Mouse (Mus musculus) brain, adult 2 months (tissue): Measurements from ENCODE around the gene Tefm.
"Not testable (repeated sequence)": the region's sequence is repeated elsewhere in the genome, so short reads cannot be mapped to it uniquely, and the experiment has no call there.

ENCODE experiments used
- DNase-seq: peaks from one replicate; pipeline ENCODE4 v3.0.0; 2011; ENCODE audit warnings: low read depth, low spot score

The Tefm gene

DNA sequence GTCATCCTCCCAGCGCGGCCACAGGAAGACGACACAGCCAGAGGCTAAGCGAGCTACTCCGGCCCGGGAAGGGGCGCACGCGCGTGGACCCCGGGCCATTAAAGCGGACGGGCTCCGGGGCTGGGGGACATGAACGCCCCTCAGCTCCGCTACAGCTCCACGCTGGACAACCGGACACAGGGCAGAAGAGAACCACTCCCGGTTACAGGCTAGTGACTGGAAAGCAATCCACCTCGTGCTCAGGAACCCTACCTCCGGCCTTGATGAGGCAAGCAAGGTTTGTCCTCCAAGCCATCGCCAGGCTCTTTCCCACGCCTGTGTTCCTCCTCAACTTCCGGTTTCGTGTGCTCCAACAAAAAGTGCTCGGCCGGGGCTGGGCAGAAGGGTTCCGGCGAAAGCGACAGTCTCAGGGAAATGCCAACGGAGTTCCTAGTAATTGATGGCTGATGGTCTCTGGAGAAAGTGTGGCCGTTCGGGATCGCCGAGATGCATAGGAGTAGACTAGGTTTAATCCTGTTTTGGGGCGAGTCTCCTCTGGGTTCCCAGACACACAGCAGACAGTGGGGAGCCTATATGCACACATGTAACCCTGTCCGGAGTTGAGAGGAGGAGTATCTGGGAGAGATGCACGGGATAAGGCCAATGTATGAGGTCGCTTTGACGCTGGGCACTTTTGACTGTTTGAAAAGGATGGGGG lies at the start of gene Tefm:
TSS of gene Tefm (minus strand) at position 351 of the 697 bp plus-strand sequence.
- peak; percentile 95 for DNase-seq

GRCm38 (mm10) chr11:80190280-80190679 lies 48.3 kb upstream of the Tefm start:
- DNase-seq = no peak

DNA sequence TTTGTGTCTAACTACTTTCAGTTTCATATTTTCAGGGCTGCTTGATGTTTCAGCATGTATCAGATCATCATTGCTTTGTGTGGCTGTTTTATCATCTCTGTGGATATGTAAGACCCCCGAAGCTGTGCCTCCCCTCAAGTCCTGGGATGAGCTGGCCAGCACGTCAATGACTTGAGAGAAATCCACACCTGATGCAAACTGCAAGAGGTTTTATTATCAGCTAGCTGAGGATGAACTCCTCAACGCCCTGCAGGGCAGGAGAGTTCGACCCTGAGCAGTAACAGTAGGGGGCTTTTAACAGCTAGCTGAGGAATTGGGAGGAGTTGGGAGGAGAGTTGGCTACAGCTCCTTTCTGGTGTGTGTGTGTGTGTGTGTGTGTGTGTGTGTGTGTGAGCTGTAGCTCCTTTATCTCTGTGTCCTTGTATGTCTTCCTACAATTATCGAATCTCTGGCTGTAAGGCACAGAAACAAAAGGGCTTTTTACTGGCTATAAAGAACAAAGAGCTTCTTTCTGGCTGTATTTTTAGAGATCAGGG lies 43.5 kb upstream of the Tefm start:
- DNase-seq = not testable (repeated sequence)

- no peak for DNase-seq
Observed at GRCm38 (mm10) chr11:80184531-80185071, 42.6 kb upstream of the Tefm start.

- DNase-seq = peak; percentile 94
Observed at GRCm38 (mm10) chr11:80183705-80184255, 41.8 kb upstream of the Tefm start, which contains the start of gene Rnf135. TSS of gene Rnf135 (plus strand) at chr11:80183851.

DNA sequence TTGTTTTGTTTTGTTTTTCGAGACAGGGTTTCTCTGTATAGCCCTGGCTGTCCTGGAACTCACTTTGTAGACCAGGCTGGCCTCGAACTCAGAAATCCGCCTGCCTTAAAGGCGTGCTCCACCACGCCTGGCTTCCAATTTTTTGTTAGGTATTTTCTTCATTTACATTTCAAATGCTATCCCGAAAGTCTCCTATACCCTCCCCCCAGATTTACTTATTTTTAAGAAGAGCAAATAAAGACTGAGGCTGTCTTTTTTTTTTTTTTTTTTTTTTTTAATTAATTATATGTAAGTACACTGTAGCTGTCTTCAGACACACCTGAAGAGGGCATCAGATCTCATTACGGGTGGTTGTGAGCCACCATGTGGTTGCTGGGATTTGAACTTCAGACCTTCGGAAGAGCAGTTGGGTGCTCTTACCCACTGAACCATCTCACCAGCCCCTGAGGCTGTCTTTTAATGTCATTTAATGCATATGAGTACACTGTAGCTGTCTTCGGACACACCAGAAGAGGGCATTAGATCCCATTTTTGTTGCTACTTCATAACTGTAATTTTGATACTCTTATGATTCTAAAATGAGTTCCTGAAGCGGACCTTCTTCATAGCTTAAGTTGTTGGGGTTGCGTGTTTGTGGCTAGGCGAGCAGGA lies 41.2 kb upstream of the Tefm start:
- DNase-seq = not testable (repeated sequence)

DNA sequence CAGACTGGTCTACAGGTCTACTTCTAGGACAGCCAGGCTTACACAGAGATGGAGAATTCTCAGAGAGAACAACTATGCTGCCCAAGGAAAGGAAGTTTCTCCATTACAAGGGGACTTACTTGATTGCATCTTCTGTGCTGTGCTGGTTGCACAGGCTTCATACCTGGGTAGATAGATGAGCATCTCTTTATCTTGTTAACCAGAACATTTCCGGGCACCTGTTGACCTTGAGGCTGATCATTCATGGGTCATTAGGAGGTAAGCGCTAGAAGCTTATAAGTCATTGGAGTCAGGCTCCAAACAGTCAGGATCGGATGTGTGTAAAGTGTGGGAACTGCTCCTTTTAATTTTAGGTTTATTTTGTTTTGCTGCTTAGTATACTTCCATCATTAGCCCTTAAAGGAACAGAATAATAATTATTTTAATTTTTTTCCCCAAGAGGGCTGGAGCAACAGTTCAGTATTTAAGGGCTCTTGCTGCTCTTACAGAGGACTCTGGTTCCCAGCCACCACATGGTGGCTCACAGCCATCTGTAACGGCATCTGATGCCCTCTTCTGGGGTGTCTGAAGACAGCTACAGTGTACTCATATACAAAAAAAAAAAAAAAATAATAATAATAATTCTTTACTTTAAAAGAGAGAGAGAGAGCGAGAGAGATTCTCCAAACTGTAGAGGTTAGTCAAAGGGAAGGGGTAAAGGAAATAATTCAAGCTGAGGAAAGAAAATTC lies 39.2 kb upstream of the Tefm start:
- DNase-seq = no peak

DNA sequence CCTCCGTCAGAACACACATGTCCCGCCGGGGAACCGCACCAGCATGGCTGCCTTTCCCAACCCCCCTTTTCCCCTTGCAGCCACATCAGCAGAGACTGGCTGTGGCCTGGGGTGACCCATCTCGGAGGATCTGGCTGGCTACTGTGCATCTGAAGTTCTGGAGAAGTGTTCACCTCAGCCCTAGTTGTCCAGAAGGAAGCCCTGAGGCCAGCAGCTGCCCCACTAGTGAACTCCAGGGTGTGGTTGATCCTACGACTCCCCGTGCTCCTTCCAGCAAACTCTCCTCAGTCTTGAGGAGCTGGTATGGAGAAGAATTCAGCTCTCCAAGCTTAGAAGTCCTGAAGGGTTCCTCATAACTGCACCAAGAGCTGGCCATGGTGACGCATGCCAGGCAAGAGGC lies 36.3 kb upstream of the Tefm start:
- DNase-seq = no peak

DNA sequence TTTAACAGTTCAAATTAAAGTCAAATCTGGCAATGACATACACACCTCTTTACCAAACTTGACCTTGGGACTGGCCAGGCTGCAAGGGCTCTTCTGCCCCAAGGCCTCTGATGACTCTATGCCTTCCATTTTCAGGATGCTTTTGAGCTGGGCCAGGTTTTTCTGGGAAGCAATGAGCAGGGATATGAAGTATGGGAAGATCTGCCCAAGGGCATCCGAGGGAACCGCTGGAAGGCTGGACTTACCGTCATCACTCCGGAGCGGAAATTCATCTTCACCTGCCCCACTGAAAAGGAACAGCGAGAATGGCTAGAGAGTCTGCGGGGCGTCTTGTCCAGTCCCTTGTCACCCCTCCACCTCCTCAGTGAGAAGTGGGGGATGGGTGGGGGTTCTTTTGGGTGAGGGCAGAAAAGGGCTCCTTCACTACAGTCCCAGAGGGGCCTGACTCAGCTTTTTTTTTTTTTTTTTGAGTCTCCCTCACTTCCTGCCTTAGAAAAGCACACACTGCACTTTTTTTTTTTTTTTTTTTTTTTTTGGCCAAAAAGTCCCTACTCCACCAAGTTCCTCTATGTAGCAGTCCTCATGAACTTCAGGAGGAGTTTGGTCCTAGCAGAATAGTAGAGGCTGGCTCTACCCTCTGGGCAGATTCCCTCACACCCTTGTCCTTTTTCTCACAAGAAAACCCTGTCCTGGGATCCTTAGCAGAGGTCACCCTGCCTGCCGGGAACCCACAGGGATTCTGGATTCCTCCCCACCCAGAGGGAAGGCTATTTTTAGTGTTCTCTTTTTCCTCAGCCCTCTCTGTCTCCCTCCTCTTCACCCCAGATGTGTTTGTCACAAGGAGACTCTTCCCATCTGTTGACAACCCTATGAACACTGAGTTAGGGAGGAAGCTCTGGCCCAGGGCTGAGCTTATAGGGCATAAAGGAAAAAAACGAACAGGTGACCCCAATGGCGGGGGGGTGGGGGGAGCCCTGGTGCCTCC lies 35.2 kb upstream of the Tefm start:
- DNase-seq = peak; percentile 33

GRCm38 (mm10) chr11:80173963-80174670 lies 32.1 kb upstream of the Tefm start:
- DNase-seq = no peak

DNA sequence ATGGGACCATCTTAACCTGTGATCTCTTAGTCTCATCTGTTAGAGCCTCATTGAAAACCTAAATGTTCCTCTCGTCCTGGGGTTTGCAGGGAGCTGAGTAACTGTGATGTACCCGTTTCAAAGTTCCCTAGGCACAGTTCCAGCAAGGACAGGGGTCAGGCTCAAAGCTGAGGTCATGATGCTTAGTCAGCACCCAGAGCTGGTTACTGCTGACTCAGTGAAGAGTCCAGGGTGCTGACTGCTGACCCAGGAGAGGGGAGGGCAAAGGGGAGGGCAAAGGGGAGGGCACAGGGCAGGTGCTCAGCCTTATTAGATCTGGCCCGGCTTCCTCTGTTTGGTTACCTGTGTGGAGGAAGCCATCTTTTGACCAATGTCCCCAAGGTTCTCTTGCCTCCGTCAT lies 29.9 kb upstream of the Tefm start:
- DNase-seq = peak; percentile 45

GRCm38 (mm10) chr11:80170351-80170750 lies 28.4 kb upstream of the Tefm start:
- DNase-seq = no peak

DNA sequence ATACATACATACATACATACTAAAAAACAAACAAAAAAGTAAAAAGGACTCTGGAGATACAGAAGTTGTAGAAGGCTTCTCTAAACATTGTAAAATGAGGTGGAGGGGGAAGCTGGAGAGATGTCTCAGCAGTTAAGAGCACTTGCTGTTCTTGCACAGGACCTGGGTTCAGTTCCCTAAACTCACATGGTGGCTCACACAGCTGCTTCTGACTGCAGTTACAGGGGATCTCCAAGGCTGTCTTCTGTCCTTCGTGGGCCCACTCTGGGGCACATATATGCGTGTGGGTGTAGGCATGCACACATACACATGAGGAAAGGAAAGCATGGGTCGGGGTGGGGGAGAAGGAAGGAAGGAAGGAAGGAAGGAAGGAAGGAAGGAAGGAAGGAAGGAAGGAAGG lies 27.7 kb upstream of the Tefm start:
- DNase-seq = peak; percentile 25

- DNase-seq = peak; percentile 45
Observed at GRCm38 (mm10) chr11:80168611-80169249, 26.8 kb upstream of the Tefm start.

GRCm38 (mm10) chr11:80168121-80168520 lies 26.1 kb upstream of the Tefm start:
- DNase-seq = no peak

DNA sequence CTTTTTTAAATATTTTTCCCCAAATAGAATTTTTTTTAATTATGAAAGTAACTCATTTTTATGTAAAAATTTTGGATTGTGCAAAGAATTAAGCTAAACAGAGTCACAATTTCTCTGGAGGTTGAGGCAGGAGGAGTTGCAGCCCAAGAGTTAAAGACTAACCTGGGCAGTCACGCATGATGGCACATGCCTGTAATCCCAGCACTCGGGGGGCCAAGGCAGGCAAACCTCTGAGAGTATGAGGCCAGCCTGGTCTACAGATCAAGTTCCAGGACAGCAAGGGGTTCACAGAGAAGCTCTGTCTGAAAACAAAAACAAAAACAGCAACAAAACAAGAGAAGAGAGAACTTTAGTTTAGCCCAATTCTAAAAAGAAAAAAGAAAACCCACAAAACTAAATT lies 22.2 kb upstream of the Tefm start:
- DNase-seq = no peak

DNA sequence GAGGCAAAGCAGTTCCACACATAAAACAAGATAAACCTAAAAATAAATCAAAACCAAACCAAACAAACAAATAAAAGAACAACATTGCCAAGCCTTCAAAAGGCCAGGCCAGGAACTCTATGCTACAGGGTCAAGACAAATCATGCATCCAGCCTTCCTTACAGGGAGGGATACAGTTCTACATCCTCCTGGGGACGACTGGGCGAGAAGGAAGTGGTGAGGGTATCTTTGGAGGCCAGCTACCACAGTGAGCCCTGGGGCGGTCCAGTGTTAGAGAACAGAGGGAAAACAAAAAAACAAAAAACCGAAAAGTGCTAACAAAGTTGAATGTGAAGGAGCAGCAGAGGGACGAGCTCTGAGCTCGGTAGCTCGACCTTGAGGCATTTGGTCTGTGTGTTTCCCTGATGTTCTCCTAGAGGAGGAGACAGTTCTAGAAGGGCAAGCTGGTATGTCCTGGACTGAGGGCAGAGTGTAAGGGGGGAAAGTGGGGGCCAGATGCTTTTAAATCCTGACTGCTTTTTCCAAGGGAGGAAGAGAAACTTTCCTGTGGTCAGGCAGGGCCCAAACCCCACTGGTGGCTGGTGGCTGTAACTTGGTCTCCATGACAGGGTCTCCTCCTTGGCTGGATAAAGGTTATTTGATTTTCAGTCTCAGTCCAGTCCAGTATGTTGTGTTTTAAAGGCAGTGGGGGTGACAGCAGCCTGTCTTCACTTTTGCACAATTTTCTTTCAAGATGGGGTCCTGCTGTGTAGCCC lies 21.6 kb upstream of the Tefm start:
- no peak for DNase-seq

DNA sequence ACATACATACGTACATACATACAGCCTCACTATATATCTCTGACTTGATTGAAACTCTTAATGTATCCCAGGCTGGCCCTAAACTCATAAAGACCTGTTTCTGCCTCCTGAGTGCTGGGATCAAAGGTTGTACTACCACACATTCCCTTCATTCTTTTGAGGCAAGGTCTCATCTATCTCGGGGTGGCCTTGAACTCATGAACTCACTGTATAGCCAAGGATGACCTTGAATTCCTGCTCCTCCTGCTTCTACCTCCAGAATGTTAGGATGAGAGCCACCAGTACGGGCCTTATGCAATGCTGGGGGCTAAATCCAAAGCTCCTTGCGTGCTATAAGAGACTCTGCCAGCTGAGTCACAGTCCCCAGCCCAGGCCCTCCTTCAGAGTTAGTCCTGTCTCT lies 19.1 kb upstream of the Tefm start:
- DNase-seq = no peak

- no peak for DNase-seq
Observed at GRCm38 (mm10) chr11:80159018-80159417, 17.0 kb upstream of the Tefm start.
